Mouse (Mus musculus): ENCODE measurements at regions not wholly inside any gene's neighbourhood (a gene's known extent, or its start where the extent isn't known, plus 50 kb on each side); places are given as distances from the start of the nearest gene placed in this dataset.

DNA sequence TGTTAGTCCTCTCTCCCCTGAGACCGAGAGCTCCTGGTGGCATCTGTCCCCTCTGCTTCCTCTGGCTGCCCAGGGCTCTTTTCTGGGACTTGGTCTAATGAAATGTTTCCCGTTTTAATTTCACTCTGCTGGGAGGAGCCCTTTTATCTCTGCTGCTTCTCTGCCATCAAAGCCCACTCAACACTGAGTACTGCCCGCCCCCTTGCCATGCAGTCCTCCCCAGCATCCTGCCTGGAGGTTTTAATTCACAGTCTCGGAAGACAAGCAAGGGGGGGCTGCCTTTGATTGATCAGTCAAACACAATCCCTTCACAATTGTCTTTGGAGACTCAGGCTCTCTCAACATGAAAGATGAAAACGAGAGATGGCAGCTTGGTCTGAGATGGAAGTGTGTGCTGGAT is 792.5 kb downstream of the Tmem114 start:
- Histone ChIP-seq H3K9me3 (ENCODE audit: control insufficient read depth, low read length) (no peaks in the 10 kb centered on the region), H3K27me3 (ENCODE audit: control insufficient read depth, insufficient read depth, low read length) (no peaks in the 10 kb centered on the region), H3K4me2 (ENCODE audit: low read depth, severe bottlenecking) (no peak overlapping the region), H3K9ac (ENCODE audit: low read length) (no peak overlapping the region), H3K27ac (replicated peaks; ENCODE audit: low read depth, low read length) (no peak overlapping the region), H3K4me1 (ENCODE audit: control insufficient read depth, insufficient read depth, low read length) (no peaks in the 10 kb centered on the region), H3K4me3 (ENCODE audit: low read depth, low read length) (no peak overlapping the region), H3K36me3 (ENCODE audit: control insufficient read depth, insufficient read depth, low read length) (no peaks in the 10 kb centered on the region)
- ATAC-seq (ENCODE audit: insufficient number of reproducible peaks, low FRiP score, low TSS enrichment, low read depth) (no peak), DNase-seq (ENCODE audit: low spot score) (peak; percentile 16)
- WGBS, result 5% methylated on average over 5 of the region's 5 CpGs

DNA sequence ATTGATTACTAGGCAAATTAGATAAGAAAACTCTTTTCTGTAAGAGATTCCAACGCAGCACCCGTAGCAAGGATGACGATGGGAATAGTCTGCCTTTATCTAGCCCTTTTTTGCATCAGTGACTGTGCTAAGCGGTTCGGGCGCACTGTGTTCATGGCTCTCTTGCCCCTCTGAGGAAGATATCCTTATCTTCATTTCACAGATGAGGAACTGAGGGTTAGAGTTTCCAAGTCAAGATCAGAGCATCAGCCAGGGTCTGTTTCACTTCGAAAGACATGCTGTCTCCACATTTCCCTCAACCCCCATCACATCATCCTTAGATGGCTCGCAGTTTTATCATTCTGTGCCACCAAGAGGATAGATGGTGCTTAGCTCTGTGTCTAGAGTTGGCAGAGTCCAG is 796.6 kb downstream of the Tmem114 start:
- Histone ChIP-seq H3K4me3 (ENCODE audit: low read depth, low read length) (no peak overlapping the region), H3K27ac (replicated peaks; ENCODE audit: low read depth, low read length) (no peak overlapping the region), H3K4me1 (ENCODE audit: control insufficient read depth, insufficient read depth, low read length) (no peaks in the 10 kb centered on the region), H3K27me3 (ENCODE audit: control insufficient read depth, insufficient read depth, low read length) (no peaks in the 10 kb centered on the region), H3K36me3 (ENCODE audit: control insufficient read depth, insufficient read depth, low read length) (no peaks in the 10 kb centered on the region), H3K9me3 (ENCODE audit: control insufficient read depth, low read length) (no peaks in the 10 kb centered on the region), H3K4me2 (ENCODE audit: low read depth, severe bottlenecking) (no peak overlapping the region), H3K9ac (ENCODE audit: low read length) (no peak overlapping the region)
- DNase-seq (ENCODE audit: low spot score) (peak; percentile 16), ATAC-seq (ENCODE audit: insufficient number of reproducible peaks, low FRiP score, low TSS enrichment, low read depth) (no peak)
- 83% methylated on average over 8 of the region's 8 CpGs for WGBS

DNA sequence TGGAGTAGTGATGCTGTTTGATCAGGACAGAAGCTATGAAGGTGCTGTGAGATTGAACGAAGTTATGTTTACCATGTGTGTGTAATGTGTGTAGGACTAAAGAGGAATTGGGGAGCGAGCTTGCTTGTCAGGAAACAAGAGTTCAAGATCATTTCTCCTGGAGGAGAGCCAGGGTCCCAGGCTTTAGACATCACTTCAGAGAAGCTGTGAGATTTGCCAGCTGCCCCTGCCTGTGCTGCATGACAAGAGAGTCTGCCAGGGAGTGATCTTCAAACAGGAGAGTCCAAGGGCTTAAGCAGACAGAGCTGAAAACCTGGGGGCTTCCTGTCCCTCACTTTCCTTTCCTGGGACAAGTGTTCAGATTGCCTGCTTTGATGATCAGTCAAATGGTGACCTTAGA is 818.3 kb downstream of the Tmem114 start:
- no peak overlapping the region for H3K4me3 ChIP-seq (ENCODE audit: low read depth, low read length)
- WGBS, result 87% methylated on average over 2 of the region's 2 CpGs
- H3K4me1 ChIP-seq (ENCODE audit: control insufficient read depth, insufficient read depth, low read length), result no peaks in the 10 kb centered on the region
- H3K4me2 ChIP-seq (ENCODE audit: low read depth, severe bottlenecking), result no peak overlapping the region
- ATAC-seq (ENCODE audit: insufficient number of reproducible peaks, low FRiP score, low TSS enrichment, low read depth) (no peak), DNase-seq (ENCODE audit: low spot score) (no peak)
- no peak overlapping the region for H3K27ac ChIP-seq (replicated peaks; ENCODE audit: low read depth, low read length)
- H3K9ac ChIP-seq (ENCODE audit: low read length), result no peak overlapping the region
- no peaks in the 10 kb centered on the region for H3K27me3 ChIP-seq (ENCODE audit: control insufficient read depth, insufficient read depth, low read length)
- no peaks in the 10 kb centered on the region for H3K9me3 ChIP-seq (ENCODE audit: control insufficient read depth, low read length)
- H3K36me3 ChIP-seq (ENCODE audit: control insufficient read depth, insufficient read depth, low read length), result no peaks in the 10 kb centered on the region

DNA sequence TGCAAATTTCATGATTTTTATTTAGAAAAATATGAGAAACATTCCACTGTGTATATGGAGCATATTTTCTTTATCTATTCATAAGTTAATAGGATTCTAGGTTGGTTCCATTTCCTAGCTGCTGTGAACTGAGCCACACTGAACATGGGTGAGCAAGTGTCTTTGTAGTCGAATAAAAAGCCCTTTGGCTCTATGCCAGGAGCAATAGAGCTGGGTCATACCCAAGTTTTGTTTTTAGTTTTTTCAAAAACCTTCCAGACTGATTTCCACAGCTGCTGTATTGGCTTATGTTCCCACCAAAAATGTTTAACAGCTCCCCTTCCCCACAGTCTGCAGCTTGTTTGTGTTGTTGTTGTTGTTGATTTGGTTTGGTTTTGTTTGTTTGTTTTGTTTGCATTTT is 822.5 kb downstream of the Tmem114 start:
- no peak overlapping the region for H3K4me3 ChIP-seq (ENCODE audit: low read depth, low read length)
- no peaks in the 10 kb centered on the region for H3K27me3 ChIP-seq (ENCODE audit: control insufficient read depth, insufficient read depth, low read length)
- H3K9me3 ChIP-seq (ENCODE audit: control insufficient read depth, low read length), result no peaks in the 10 kb centered on the region
- H3K27ac ChIP-seq (replicated peaks; ENCODE audit: low read depth, low read length), result no peak overlapping the region
- H3K4me1 ChIP-seq (ENCODE audit: control insufficient read depth, insufficient read depth, low read length), result no peaks in the 10 kb centered on the region
- DNase-seq (ENCODE audit: low spot score), result no peak
- 71% methylated on average over 1 of the region's 1 CpGs for WGBS
- no peaks in the 10 kb centered on the region for H3K36me3 ChIP-seq (ENCODE audit: control insufficient read depth, insufficient read depth, low read length)
- H3K4me2 ChIP-seq (ENCODE audit: low read depth, severe bottlenecking), result no peak overlapping the region
- ATAC-seq (ENCODE audit: insufficient number of reproducible peaks, low FRiP score, low TSS enrichment, low read depth), result no peak
- H3K9ac ChIP-seq (ENCODE audit: low read length), result no peak overlapping the region

DNA sequence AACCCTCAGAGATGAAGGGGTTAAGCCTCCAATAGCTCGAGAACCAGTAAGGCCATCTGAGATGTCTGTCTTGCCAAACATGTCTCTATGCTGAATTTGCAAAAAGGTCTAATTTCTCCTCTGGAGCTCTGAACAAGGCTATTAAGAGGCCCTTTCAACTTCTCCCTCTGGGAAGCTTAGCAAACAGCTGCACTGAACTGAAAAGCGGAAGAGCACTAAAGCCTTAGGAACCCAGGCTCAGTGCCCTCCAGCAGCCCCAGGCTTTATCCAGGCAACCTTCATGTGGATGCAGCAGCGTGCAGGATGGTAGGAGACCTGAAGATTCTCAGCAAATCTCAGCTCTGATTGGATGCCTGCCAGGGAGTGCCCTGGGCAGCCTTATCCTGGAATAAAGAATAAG is 850.1 kb downstream of the Tmem114 start:
- no peak for DNase-seq (ENCODE audit: low spot score)
- H3K27ac ChIP-seq (replicated peaks; ENCODE audit: low read depth, low read length), result no peak overlapping the region

DNA sequence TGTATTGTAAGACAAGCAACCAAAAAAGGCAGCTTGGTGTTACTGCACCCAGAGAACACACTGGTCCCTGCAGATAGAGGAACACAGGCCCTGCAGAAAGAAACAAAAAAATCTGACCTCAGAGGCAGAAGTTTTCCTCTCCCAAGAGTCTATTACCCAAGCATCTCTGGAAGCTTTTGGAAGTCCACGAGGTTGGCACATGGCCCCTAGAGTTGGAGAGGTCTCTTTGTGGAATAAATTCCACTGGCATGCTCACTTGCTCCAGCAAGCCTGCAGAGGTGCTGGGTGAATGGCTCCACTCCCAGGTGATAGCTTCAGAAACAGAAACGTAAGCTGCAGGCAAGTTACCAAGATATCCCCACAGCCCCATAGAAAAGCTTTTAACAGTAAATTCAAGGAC is 864.1 kb downstream of the Tmem114 start:
- ATAC-seq (ENCODE audit: insufficient number of reproducible peaks, low FRiP score, low TSS enrichment, low read depth), result no peak
- Histone ChIP-seq H3K4me1 (ENCODE audit: control insufficient read depth, insufficient read depth, low read length) (no peaks in the 10 kb centered on the region), H3K9me3 (ENCODE audit: control insufficient read depth, low read length) (no peaks in the 10 kb centered on the region), H3K4me3 (ENCODE audit: low read depth, low read length) (no peak overlapping the region), H3K4me2 (ENCODE audit: low read depth, severe bottlenecking) (no peak overlapping the region), H3K27ac (replicated peaks; ENCODE audit: low read depth, low read length) (no peak overlapping the region), H3K36me3 (ENCODE audit: control insufficient read depth, insufficient read depth, low read length) (no peaks in the 10 kb centered on the region), H3K9ac (ENCODE audit: low read length) (no peak overlapping the region), H3K27me3 (ENCODE audit: control insufficient read depth, insufficient read depth, low read length) (no peaks in the 10 kb centered on the region)
- 86% methylated on average over 2 of the region's 2 CpGs for WGBS
- DNase-seq (ENCODE audit: low spot score), result no peak

More for the DNA sequence above, 850.1 kb downstream of the Tmem114 start:
- H3K36me3 ChIP-seq (ENCODE audit: control insufficient read depth, insufficient read depth, low read length), result no peaks in the 10 kb centered on the region
- WGBS, result 61% methylated on average over 3 of the region's 3 CpGs
- no peak for ATAC-seq (ENCODE audit: insufficient number of reproducible peaks, low FRiP score, low TSS enrichment, low read depth)
- H3K27me3 ChIP-seq (ENCODE audit: control insufficient read depth, insufficient read depth, low read length), result no peaks in the 10 kb centered on the region
- H3K4me2 ChIP-seq (ENCODE audit: low read depth, severe bottlenecking), result no peak overlapping the region
- no peak overlapping the region for H3K4me3 ChIP-seq (ENCODE audit: low read depth, low read length)
- no peaks in the 10 kb centered on the region for H3K9me3 ChIP-seq (ENCODE audit: control insufficient read depth, low read length)
- no peak overlapping the region for H3K9ac ChIP-seq (ENCODE audit: low read length)
- no peaks in the 10 kb centered on the region for H3K4me1 ChIP-seq (ENCODE audit: control insufficient read depth, insufficient read depth, low read length)

DNA sequence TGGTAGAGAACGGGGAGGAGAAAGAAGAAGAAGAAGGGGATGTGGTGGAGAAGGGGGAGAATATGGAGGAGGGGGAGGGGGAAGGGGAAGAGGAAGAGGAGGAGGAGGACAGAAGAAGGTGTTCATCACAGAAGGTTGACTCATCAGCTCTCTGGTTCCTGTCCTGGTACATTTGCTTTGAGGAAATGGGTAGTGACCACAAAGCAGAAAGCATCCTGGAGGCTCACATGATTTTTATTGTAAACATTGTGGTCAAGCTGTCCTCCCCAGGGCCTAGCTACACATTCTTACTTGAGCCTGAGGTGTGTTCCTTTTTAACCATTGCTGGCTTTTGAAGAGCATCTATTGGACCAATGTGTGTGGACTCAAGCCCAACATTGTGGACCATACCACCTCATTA is 865.8 kb downstream of the Tmem114 start:
- DNase-seq (ENCODE audit: low spot score) (no peak), ATAC-seq (ENCODE audit: insufficient number of reproducible peaks, low FRiP score, low TSS enrichment, low read depth) (no peak)
- H3K27me3 ChIP-seq (ENCODE audit: control insufficient read depth, insufficient read depth, low read length), result no peaks in the 10 kb centered on the region
- H3K9ac ChIP-seq (ENCODE audit: low read length), result no peak overlapping the region
- no peak overlapping the region for H3K27ac ChIP-seq (replicated peaks; ENCODE audit: low read depth, low read length)
- H3K4me2 ChIP-seq (ENCODE audit: low read depth, severe bottlenecking), result no peak overlapping the region
- 75% methylated on average over 1 of the region's 1 CpGs for WGBS
- H3K4me1 ChIP-seq (ENCODE audit: control insufficient read depth, insufficient read depth, low read length), result no peaks in the 10 kb centered on the region
- no peaks in the 10 kb centered on the region for H3K9me3 ChIP-seq (ENCODE audit: control insufficient read depth, low read length)
- no peak overlapping the region for H3K4me3 ChIP-seq (ENCODE audit: low read depth, low read length)
- H3K36me3 ChIP-seq (ENCODE audit: control insufficient read depth, insufficient read depth, low read length), result no peaks in the 10 kb centered on the region

DNA sequence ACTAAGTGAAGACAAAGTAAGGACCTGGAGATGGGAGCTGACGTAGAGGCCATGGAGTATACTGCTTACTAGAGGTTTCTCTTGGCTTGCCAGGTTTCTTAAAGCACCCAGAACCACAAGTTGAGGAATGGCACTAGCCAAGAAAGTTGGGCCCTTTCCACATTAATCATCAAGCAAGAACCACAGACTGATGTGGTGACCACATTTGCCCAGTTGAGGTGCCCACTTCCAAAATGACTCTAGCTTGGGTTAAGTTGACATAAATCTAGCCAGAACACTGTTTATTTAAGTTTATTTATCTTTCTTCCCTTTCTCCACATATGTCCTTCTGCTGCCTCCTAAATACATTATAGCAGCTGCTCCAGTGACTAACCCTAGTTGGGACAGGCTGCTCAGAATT is 866.3 kb downstream of the Tmem114 start:
- ATAC-seq (ENCODE audit: insufficient number of reproducible peaks, low FRiP score, low TSS enrichment, low read depth), result no peak
- no peaks in the 10 kb centered on the region for H3K27me3 ChIP-seq (ENCODE audit: control insufficient read depth, insufficient read depth, low read length)
- H3K4me3 ChIP-seq (ENCODE audit: low read depth, low read length), result no peak overlapping the region
- H3K27ac ChIP-seq (replicated peaks; ENCODE audit: low read depth, low read length), result no peak overlapping the region
- no peak overlapping the region for H3K9ac ChIP-seq (ENCODE audit: low read length)
- DNase-seq (ENCODE audit: low spot score), result no peak
- no peaks in the 10 kb centered on the region for H3K9me3 ChIP-seq (ENCODE audit: control insufficient read depth, low read length)
- no peak overlapping the region for H3K4me2 ChIP-seq (ENCODE audit: low read depth, severe bottlenecking)
- no peaks in the 10 kb centered on the region for H3K4me1 ChIP-seq (ENCODE audit: control insufficient read depth, insufficient read depth, low read length)
- no peaks in the 10 kb centered on the region for H3K36me3 ChIP-seq (ENCODE audit: control insufficient read depth, insufficient read depth, low read length)
- WGBS, result 81% methylated on average over 1 of the region's 1 CpGs

DNA sequence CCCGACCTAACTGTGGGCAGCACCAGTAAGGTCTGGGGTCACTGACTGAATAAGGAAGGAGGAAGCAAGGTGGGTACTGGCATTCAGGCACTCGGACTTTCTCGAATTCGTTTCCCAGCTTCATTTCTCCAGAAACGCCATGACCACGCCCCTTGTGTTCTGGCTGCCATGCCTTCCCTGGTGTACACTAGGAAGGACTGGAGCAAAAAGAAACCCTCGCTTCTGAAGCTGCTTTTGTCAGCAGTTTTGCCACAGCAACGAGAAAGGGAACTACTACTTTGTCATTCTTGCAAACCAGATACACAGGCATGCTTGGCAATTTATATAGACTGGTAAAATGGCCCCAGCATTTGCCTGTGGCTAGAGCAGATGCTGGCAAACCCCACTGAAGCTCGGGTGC is 869.0 kb downstream of the Tmem114 start:
- WGBS, result 88% methylated on average over 9 of the region's 9 CpGs

More for the DNA sequence above, 869.0 kb downstream of the Tmem114 start:
- ATAC-seq (ENCODE audit: insufficient number of reproducible peaks, low FRiP score, low TSS enrichment, low read depth), result no peak
- no peaks in the 10 kb centered on the region for H3K27me3 ChIP-seq (ENCODE audit: control insufficient read depth, insufficient read depth, low read length)
- no peak overlapping the region for H3K4me3 ChIP-seq (ENCODE audit: low read depth, low read length)
- H3K36me3 ChIP-seq (ENCODE audit: control insufficient read depth, insufficient read depth, low read length), result no peaks in the 10 kb centered on the region
- no peak overlapping the region for H3K9ac ChIP-seq (ENCODE audit: low read length)
- no peak overlapping the region for H3K4me2 ChIP-seq (ENCODE audit: low read depth, severe bottlenecking)
- H3K9me3 ChIP-seq (ENCODE audit: control insufficient read depth, low read length), result no peaks in the 10 kb centered on the region
- no peak overlapping the region for H3K27ac ChIP-seq (replicated peaks; ENCODE audit: low read depth, low read length)
- no peak for DNase-seq (ENCODE audit: low spot score)
- no peaks in the 10 kb centered on the region for H3K4me1 ChIP-seq (ENCODE audit: control insufficient read depth, insufficient read depth, low read length)

Measured in limb, embryonic 11.5 days (tissue).